Mouse (Mus musculus) small intestine, adult 2 months (tissue): ENCODE results near the gene Ap4b1.

Source experiments
- CTCF ChIP-seq: fragments of 200-500 bp; IDR thresholded peaks from 2 replicates; pipeline ENCODE4 v1.5.1; 2012; ENCODE audit warnings: low read depth, mild to moderate bottlenecking, control low read depth, inconsistent platforms, low read length, moderate library complexity, mixed read lengths; ENCODE audit not compliant: insufficient replicate concordance, insufficient read length; ENCODE audit errors: extremely low read depth
- POLR2A ChIP-seq: fragments of 200-500 bp; IDR thresholded peaks from 2 replicates; pipeline ENCODE4 v1.6.1; 2012; ENCODE audit warnings: low read depth, mild to moderate bottlenecking, control low read depth, inconsistent platforms, low read length, moderate library complexity

GRCm38 (mm10) chr3:103801631-103802531 is 7.4 kb upstream of the Ap4b1 start:
- TF ChIP-seq CTCF (no peak), POLR2A (no peak)
